Mouse (Mus musculus): ENCODE results near the gene Rsrc1.

Rsrc1 gene

GRCm38 (mm10) chr3:67373872-67374271 lies 392.7 kb downstream of the Rsrc1 start, which contains the start of gene Mlf1:
TSS of gene Mlf1 (plus strand) at chr3:67374097.
- peak; percentile 88 to 91 for DNase-seq

- DNase-seq, result no peak
Measured at GRCm38 (mm10) chr3:67374360-67374778, 393.2 kb downstream of the Rsrc1 start.

- DNase-seq, result no peak
Measured at GRCm38 (mm10) chr3:67375063-67375462, 393.9 kb downstream of the Rsrc1 start, which contains the start of gene Gm17402. TSS of gene Gm17402 (minus strand) at chr3:67375163.

- no peak for DNase-seq
Measured at GRCm38 (mm10) chr3:67378215-67378614, 397.0 kb downstream of the Rsrc1 start.

Data from kidney, postnatal 4 days (tissue).